Mouse (Mus musculus) left cerebral cortex, adult 6 months (tissue): ENCODE data around the gene Klf17. TPM values are rescaled to one million over a fixed set of nuclear protein-coding genes. Genes with fewer than 3 reads are reported as not detected.

Experiments
- long read RNA-seq, 2 experiments: library from polyadenylated mRNA; unstranded; transcript quantifications; one replicate each; pipeline ENCODE4 v2.0.0; 2019 to 2020
- polyA plus RNA-seq: library from polyadenylated mRNA; unstranded; fragments of <200 nt; fragmentation: Nextera tagmentation; gene quantifications from 2 replicates; pipeline ENCODE4 v1.2.3, GENCODE M21; 2021

Gene Klf17
- not detected in 2 replicates for polyA plus RNA-seq
- long read RNA-seq, experiment 1, result 0 reads
- long read RNA-seq, experiment 2, result 0 reads

DNA sequence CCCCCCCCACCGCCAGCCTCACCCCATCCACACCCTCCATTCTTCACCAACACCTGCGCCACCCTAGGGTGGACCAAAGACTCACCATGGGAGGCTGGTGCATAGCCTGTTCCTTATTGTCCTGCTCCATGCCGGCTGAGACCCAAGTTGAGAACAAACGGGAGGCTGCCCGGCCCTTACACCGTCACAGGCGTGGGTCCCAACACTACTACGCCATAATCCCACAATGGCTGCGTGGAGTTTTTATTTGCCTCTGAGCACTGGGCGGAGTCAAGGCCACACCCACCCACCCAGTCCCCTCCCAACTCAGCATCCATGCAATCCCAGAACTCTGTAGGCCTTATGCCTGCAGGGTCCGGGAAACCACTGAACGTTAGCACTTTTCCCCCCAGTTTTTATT lies at the start of gene Klf17:
Gene Klf17, minus strand, starts transcription at position 233 of the 400 bp plus-strand sequence.

GRCm38 (mm10) chr4:117724112-117724511 lies 41.3 kb downstream of the Klf17 start, which contains the start of gene Gm12845:
Gm12845 (plus strand) TSS chr4:117724412.

Other genes with a start within 250 kb of the Klf17 start
- 120 and 216 TPM in 2 replicates for gene Eri3, start 215.3 kb downstream of the Klf17 start, polyA plus RNA-seq
- 39.7 and 43.5 TPM in 2 replicates for gene Dmap1, start 83.4 kb downstream of the Klf17 start, polyA plus RNA-seq
- not detected in 2 replicates for gene Gm12845, start 41.2 kb downstream of the Klf17 start, polyA plus RNA-seq
- 14.7 and 18.0 TPM in 2 replicates for gene Slc6a9, start 68.9 kb upstream of the Klf17 start, polyA plus RNA-seq
- gene Ccdc24, start 106.9 kb upstream of the Klf17 start, polyA plus RNA-seq, result 0.18 and 0.36 TPM in 2 replicates
- gene B4galt2, start 117.8 kb upstream of the Klf17 start, polyA plus RNA-seq, result 12.5 and 33.1 TPM in 2 replicates
- gene Atp6v0b, start 121.7 kb upstream of the Klf17 start, polyA plus RNA-seq, result 819 and 1,051 TPM in 2 replicates
- gene Dph2, start 126.4 kb upstream of the Klf17 start, polyA plus RNA-seq, result 6.4 and 7.7 TPM in 2 replicates
- gene Ipo13, start 149.4 kb upstream of the Klf17 start, polyA plus RNA-seq, result 34.0 and 35.1 TPM in 2 replicates
- 1.4 and 1.7 TPM in 2 replicates for gene Artn, start 164.1 kb upstream of the Klf17 start, polyA plus RNA-seq